Mouse (Mus musculus): ENCODE measurements around the gene Rgs6.

Rgs6 gene

GRCm38 (mm10) chr12:83136031-83136430, 547.9 kb downstream of the Rgs6 start:
- CTCF ChIA-PET = no interaction called here

GRCm38 (mm10) chr12:83136460-83136859, 548.4 kb downstream of the Rgs6 start:
- CTCF ChIA-PET = no interaction called here

- CTCF ChIA-PET = no interaction called here
Observed at GRCm38 (mm10) chr12:83137001-83137400, 548.9 kb downstream of the Rgs6 start.

GRCm38 (mm10) chr12:83141164-83141563, 553.1 kb downstream of the Rgs6 start:
- CTCF ChIA-PET = interaction anchor here (0.6 kb wide), 1 partner anchor 57 kb away, joined by 3 read pairs; no protein-coding TSS in a partner anchor

GRCm38 (mm10) chr12:83142507-83142906, 554.4 kb downstream of the Rgs6 start:
- CTCF ChIA-PET = no interaction called here

- CTCF ChIA-PET = no interaction called here
Observed at GRCm38 (mm10) chr12:83143071-83143470, 555.0 kb downstream of the Rgs6 start.

- CTCF ChIA-PET = no interaction called here
Observed at GRCm38 (mm10) chr12:83143574-83143973, 555.5 kb downstream of the Rgs6 start.

- CTCF ChIA-PET = no interaction called here
Observed at GRCm38 (mm10) chr12:83145074-83145473, 557.0 kb downstream of the Rgs6 start.

GRCm38 (mm10) chr12:83145902-83146301, 557.8 kb downstream of the Rgs6 start:
- CTCF ChIA-PET = no interaction called here

- CTCF ChIA-PET = no interaction called here
Observed at GRCm38 (mm10) chr12:83146917-83147316, 558.8 kb downstream of the Rgs6 start.

GRCm38 (mm10) chr12:83150030-83150429, 561.9 kb downstream of the Rgs6 start:
- CTCF ChIA-PET = no interaction called here

- CTCF ChIA-PET = no interaction called here
Observed at GRCm38 (mm10) chr12:83150813-83151212, 562.7 kb downstream of the Rgs6 start.

GRCm38 (mm10) chr12:83151474-83151873, 563.4 kb downstream of the Rgs6 start:
- CTCF ChIA-PET = no interaction called here

GRCm38 (mm10) chr12:83160211-83160610, 572.1 kb downstream of the Rgs6 start:
- CTCF ChIA-PET = no interaction called here

- CTCF ChIA-PET = no interaction called here
Observed at GRCm38 (mm10) chr12:83160700-83161099, 572.6 kb downstream of the Rgs6 start.

GRCm38 (mm10) chr12:83163721-83164120, 575.6 kb downstream of the Rgs6 start:
- CTCF ChIA-PET = no interaction called here

GRCm38 (mm10) chr12:83165058-83165457, 577.0 kb downstream of the Rgs6 start:
- CTCF ChIA-PET = no interaction called here

GRCm38 (mm10) chr12:83168310-83168709, 580.2 kb downstream of the Rgs6 start:
- CTCF ChIA-PET = no interaction called here

- CTCF ChIA-PET = no interaction called here
Observed at GRCm38 (mm10) chr12:83169495-83170209, 581.6 kb downstream of the Rgs6 start.

GRCm38 (mm10) chr12:83178770-83179169, 590.7 kb downstream of the Rgs6 start:
- CTCF ChIA-PET = interaction anchor here (0.8 kb wide), 1 partner anchor 11 kb away, joined by 3 read pairs; no protein-coding TSS in a partner anchor

GRCm38 (mm10) chr12:83179860-83180259, 591.8 kb downstream of the Rgs6 start:
- CTCF ChIA-PET = no interaction called here

- CTCF ChIA-PET = no interaction called here
Observed at GRCm38 (mm10) chr12:83180561-83180960, 592.5 kb downstream of the Rgs6 start.

GRCm38 (mm10) chr12:83201674-83202073, 613.6 kb downstream of the Rgs6 start:
- CTCF ChIA-PET = no interaction called here

- CTCF ChIA-PET = no interaction called here
Observed at GRCm38 (mm10) chr12:83204361-83204760, 616.3 kb downstream of the Rgs6 start.

Measured in spleen, embryonic (tissue).